Mouse (Mus musculus) heart, embryonic 13.5 days (tissue): ENCODE results near the gene Sbk1. TPM values are rescaled to one million over a fixed set of nuclear protein-coding genes. Genes with fewer than 3 reads are reported as not detected.

ENCODE experiments used
- polyA plus RNA-seq: library from polyadenylated mRNA; unstranded; fragments of >200 nt; fragmentation: Nextera tagmentation; extraction: Ambion mirVana; gene quantifications from 2 replicates; pipeline ENCODE4 v1.2.1, GENCODE M21; 2015

The Sbk1 gene
- polyA plus RNA-seq, 1 experiment from 2014 or later, result 12.7 TPM

Other genes starting within 250 kb of the Sbk1 start
- 8.0 and 8.4 TPM in 2 replicates for gene Gsg1l, start 190.2 kb upstream of the Sbk1 start, polyA plus RNA-seq
- 27.7 and 29.5 TPM in 2 replicates for gene Xpo6, start 72.1 kb upstream of the Sbk1 start, polyA plus RNA-seq
- 3.0 and 3.1 TPM in 2 replicates for gene Lat, start 97.0 kb downstream of the Sbk1 start, polyA plus RNA-seq
- 43.7 and 44.9 TPM in 2 replicates for gene Spns1, start 104.8 kb downstream of the Sbk1 start, polyA plus RNA-seq
- gene Nfatc2ip, start 124.1 kb downstream of the Sbk1 start, polyA plus RNA-seq, result 1.0 and 1.7 TPM in 2 replicates
- not detected in 2 replicates for gene Cd19, start 142.3 kb downstream of the Sbk1 start, polyA plus RNA-seq
- 19.1 and 19.4 TPM in 2 replicates for gene Rabep2, start 156.1 kb downstream of the Sbk1 start, polyA plus RNA-seq
- gene Atp2a1, start 190.5 kb downstream of the Sbk1 start, polyA plus RNA-seq, result 1.3 and 2.2 TPM in 2 replicates
- 40.7 and 41.2 TPM in 2 replicates for gene Sh2b1, start 202.8 kb downstream of the Sbk1 start, polyA plus RNA-seq
- 160 and 181 TPM in 2 replicates for gene Tufm, start 214.7 kb downstream of the Sbk1 start, polyA plus RNA-seq
- 32.8 and 36.1 TPM in 2 replicates for gene Atxn2l, start 230.8 kb downstream of the Sbk1 start, polyA plus RNA-seq